Mouse (Mus musculus): ENCODE measurements around the gene Gm28047. TPM values are rescaled to one million over a fixed set of nuclear protein-coding genes. Genes with fewer than 3 reads are reported as not detected.

The Gm28047 gene
- total and polyA plus RNA-seq, 2 experiments from 2014 or later, result not detected

- 3% methylated on average over 32 of the region's 34 CpGs for WGBS
- peak; percentile 95 for ATAC-seq (ENCODE audit: insufficient read depth, low read depth)
Measured at GRCm38 (mm10) chr15:102510590-102511284, 114.1 kb downstream of the Gm28047 start.

GRCm38 (mm10) chr15:102510110-102510509 lies 114.8 kb downstream of the Gm28047 start:
- TF ChIP-seq CTCF (IDR thresholded peaks at IDR 0.05; ENCODE audit: low read depth) (no peak), EP300 (IDR thresholded peaks at IDR 0.05; ENCODE audit: low read depth) (no peak)
- H3K27ac ChIP-seq (ENCODE audit: low read depth), result peak overlapping the region; percentile 54
- H3K4me1 ChIP-seq (ENCODE audit: control insufficient read depth, insufficient read depth), result peaks cover 10% of the 10 kb centered on the region; the same call in 1 of the 2 replicates
- 7% methylated on average over 9 of the region's 9 CpGs for WGBS
- peak overlapping the region; percentile 97 for H3K4me2 ChIP-seq (ENCODE audit: low read depth, low read length)
- DNase-seq (ENCODE audit: low spot score), result no peak
- peak overlapping the region; percentile 71 for H3K4me3 ChIP-seq (ENCODE audit: low read depth, low read length)
- peak overlapping the region; percentile 62 for H3K9ac ChIP-seq (replicated peaks; ENCODE audit: low read depth, low read length)
- peak; percentile 52 for ATAC-seq (ENCODE audit: insufficient read depth, low read depth)
- H3K27me3 ChIP-seq (ENCODE audit: control insufficient read depth, insufficient read depth, low read length), result no peaks in the 10 kb centered on the region
- no peaks in the 10 kb centered on the region for H3K36me3 ChIP-seq (replicated peaks; ENCODE audit: control insufficient read depth, insufficient read depth, low read length)
- no peaks in the 10 kb centered on the region for H3K9me3 ChIP-seq (replicated peaks; ENCODE audit: control insufficient read depth, low read length)

More at GRCm38 (mm10) chr15:102510590-102511284, 114.1 kb downstream of the Gm28047 start:
- no peaks in the 10 kb centered on the region for H3K9me3 ChIP-seq (replicated peaks; ENCODE audit: control insufficient read depth, low read length)
- H3K27me3 ChIP-seq (ENCODE audit: control insufficient read depth, insufficient read depth, low read length), result no peaks in the 10 kb centered on the region
- H3K4me2 ChIP-seq (ENCODE audit: low read depth, low read length), result peak overlapping the region; percentile 97
- no peak for TF ChIP-seq CTCF (IDR thresholded peaks at IDR 0.05; ENCODE audit: low read depth)
- TF ChIP-seq EP300 (IDR thresholded peaks at IDR 0.05; ENCODE audit: low read depth), result 0 out of 2 replicates have a peak, but pooled peaks have one; percentile 40
- no peaks in the 10 kb centered on the region for H3K36me3 ChIP-seq (replicated peaks; ENCODE audit: control insufficient read depth, insufficient read depth, low read length)
- H3K27ac ChIP-seq (ENCODE audit: low read depth), result peak overlapping the region; percentile 54
- H3K9ac ChIP-seq (replicated peaks; ENCODE audit: low read depth, low read length), result peak overlapping the region; percentile 62
- peak overlapping the region; percentile 71 for H3K4me3 ChIP-seq (ENCODE audit: low read depth, low read length)
- H3K4me1 ChIP-seq (ENCODE audit: control insufficient read depth, insufficient read depth), result peaks cover 13% of the 10 kb centered on the region
- peak; percentile 82 for DNase-seq (ENCODE audit: low spot score)

DNA sequence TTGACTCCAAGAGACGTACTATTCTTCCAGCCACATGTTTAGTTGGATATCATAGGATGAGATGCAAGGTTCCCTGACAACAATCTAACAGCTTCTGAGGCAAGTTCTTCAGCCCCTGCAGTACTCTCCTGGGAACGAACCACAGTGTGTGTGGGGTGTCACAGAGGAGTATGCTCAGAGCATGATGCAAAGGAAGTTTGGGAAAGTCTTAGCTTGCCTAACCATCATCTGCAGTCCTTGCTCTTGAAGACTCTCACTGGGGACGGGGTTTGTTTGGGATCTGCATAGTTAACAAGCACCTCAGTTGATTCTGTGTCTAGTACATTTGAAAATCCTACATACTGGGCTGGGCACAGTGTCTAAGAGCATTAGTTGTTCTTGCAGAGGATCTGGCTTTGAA lies 116.5 kb downstream of the Gm28047 start:
- Histone ChIP-seq H3K4me2 (ENCODE audit: low read depth, low read length) (no peak overlapping the region), H3K36me3 (replicated peaks; ENCODE audit: control insufficient read depth, insufficient read depth, low read length) (peaks cover 13% of the 10 kb centered on the region), H3K9ac (replicated peaks; ENCODE audit: low read depth, low read length) (no peak overlapping the region), H3K4me1 (ENCODE audit: control insufficient read depth, insufficient read depth) (peaks cover 10% of the 10 kb centered on the region; the same call in 1 of the 2 replicates), H3K9me3 (replicated peaks; ENCODE audit: control insufficient read depth, low read length) (no peaks in the 10 kb centered on the region), H3K27ac (ENCODE audit: low read depth) (no peak overlapping the region), H3K4me3 (ENCODE audit: low read depth, low read length) (no peak overlapping the region), H3K27me3 (ENCODE audit: control insufficient read depth, insufficient read depth, low read length) (no peaks in the 10 kb centered on the region)
- no peak for TF ChIP-seq EP300 (IDR thresholded peaks at IDR 0.05; ENCODE audit: low read depth)
- TF ChIP-seq CTCF (IDR thresholded peaks at IDR 0.05; ENCODE audit: low read depth), result no peak
- 83% methylated on average over 3 of the region's 3 CpGs for WGBS
- DNase-seq (ENCODE audit: low spot score), result no peak
- no peak for ATAC-seq (ENCODE audit: insufficient read depth, low read depth)

DNA sequence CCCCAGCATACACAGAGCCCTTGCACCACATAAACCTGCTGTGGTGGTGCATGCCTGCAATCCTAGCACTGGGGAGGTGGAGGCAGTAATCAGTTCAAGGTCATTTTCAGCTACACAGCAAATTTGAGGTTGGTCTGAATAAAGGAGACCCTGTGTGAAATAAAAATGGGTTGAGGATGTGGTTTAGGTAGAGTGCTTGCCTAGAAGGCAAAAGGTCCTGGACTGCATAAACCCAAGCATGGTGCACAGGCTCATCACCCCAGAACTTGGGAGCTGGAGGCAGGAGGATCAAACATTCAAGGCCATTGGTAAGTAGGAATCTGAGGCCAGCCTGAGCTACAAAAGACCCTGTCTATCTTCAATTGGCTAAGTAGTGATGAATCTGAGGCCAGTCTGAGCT lies 117.3 kb downstream of the Gm28047 start:
- H3K4me1 ChIP-seq (ENCODE audit: control insufficient read depth, insufficient read depth), result peaks cover 10% of the 10 kb centered on the region; the same call in 1 of the 2 replicates
- no peak for ATAC-seq (ENCODE audit: insufficient read depth, low read depth)

GRCm38 (mm10) chr15:102506864-102507263 lies 118.0 kb downstream of the Gm28047 start:
- Histone ChIP-seq H3K9ac (replicated peaks; ENCODE audit: low read depth, low read length) (no peak overlapping the region), H3K36me3 (replicated peaks; ENCODE audit: control insufficient read depth, insufficient read depth, low read length) (peaks cover 28% of the 10 kb centered on the region), H3K4me3 (ENCODE audit: low read depth, low read length) (no peak overlapping the region), H3K27me3 (ENCODE audit: control insufficient read depth, insufficient read depth, low read length) (no peaks in the 10 kb centered on the region), H3K9me3 (replicated peaks; ENCODE audit: control insufficient read depth, low read length) (no peaks in the 10 kb centered on the region), H3K27ac (ENCODE audit: low read depth) (no peak overlapping the region), H3K4me1 (ENCODE audit: control insufficient read depth, insufficient read depth) (peaks cover 10% of the 10 kb centered on the region; the same call in 1 of the 2 replicates), H3K4me2 (ENCODE audit: low read depth, low read length) (no peak overlapping the region)
- 68% methylated on average over 1 of the region's 1 CpGs for WGBS
- ATAC-seq (ENCODE audit: insufficient read depth, low read depth) (no peak), DNase-seq (ENCODE audit: low spot score) (no peak)
- TF ChIP-seq EP300 (IDR thresholded peaks at IDR 0.05; ENCODE audit: low read depth), result no peak
- no peak for TF ChIP-seq CTCF (IDR thresholded peaks at IDR 0.05; ENCODE audit: low read depth)

More for the DNA sequence above, 117.3 kb downstream of the Gm28047 start:
- Histone ChIP-seq H3K4me3 (ENCODE audit: low read depth, low read length) (no peak overlapping the region), H3K9ac (replicated peaks; ENCODE audit: low read depth, low read length) (no peak overlapping the region), H3K4me2 (ENCODE audit: low read depth, low read length) (no peak overlapping the region), H3K27me3 (ENCODE audit: control insufficient read depth, insufficient read depth, low read length) (no peaks in the 10 kb centered on the region), H3K9me3 (replicated peaks; ENCODE audit: control insufficient read depth, low read length) (no peaks in the 10 kb centered on the region), H3K27ac (ENCODE audit: low read depth) (no peak overlapping the region), H3K36me3 (replicated peaks; ENCODE audit: control insufficient read depth, insufficient read depth, low read length) (peaks cover 21% of the 10 kb centered on the region)
- no peak for TF ChIP-seq EP300 (IDR thresholded peaks at IDR 0.05; ENCODE audit: low read depth)
- no peak for TF ChIP-seq CTCF (IDR thresholded peaks at IDR 0.05; ENCODE audit: low read depth)
- DNase-seq (ENCODE audit: low spot score), result no peak
